Mouse (Mus musculus) CH12.LX (cell line): ENCODE results near the gene AC129217.1. TPM values are rescaled to one million over a fixed set of nuclear protein-coding genes. Genes with fewer than 3 reads are reported as not detected.
A peak's percentile ranks its signal among the peaks of the same experiment; 100 is the strongest.
"Not testable (repeated sequence)": the region's sequence is repeated elsewhere in the genome, so short reads cannot be mapped to it uniquely, and the experiment has no call there.

Experiments
- DNase-seq: peaks from one replicate; pipeline ENCODE4 v3.0.0-alpha.2; 2013; ENCODE audit errors: extremely low read depth
- H3K27ac ChIP-seq: 2 replicates; pipeline ENCODE4 v1.5.1; 2012; ENCODE audit warnings: low read depth, mild to moderate bottlenecking, control low read depth, moderate library complexity; ENCODE audit not compliant: insufficient read depth
- H3K27me3 ChIP-seq: replicated peaks from 2 replicates; pipeline ENCODE3; 2012; ENCODE audit warnings: inconsistent platforms
- H3K36me3 ChIP-seq, 2 experiments: replicated peaks in 1 of 2; 2 replicates each; pipeline versions ENCODE3 to v1.6.1; 2012; ENCODE audit warnings: inconsistent platforms in 1 of 2, low read length in 1 of 2, mild to moderate bottlenecking in 1 of 2, mixed read lengths in 1 of 2, moderate library complexity in 1 of 2; ENCODE audit not compliant: control insufficient read depth in 1 of 2, insufficient read depth in 1 of 2
- H3K4me1 ChIP-seq, 2 experiments: 2 replicates each; pipeline ENCODE4 v1.6.1; 2012; ENCODE audit warnings: inconsistent platforms in 1 of 2, moderate library complexity in 1 of 2; ENCODE audit not compliant: insufficient read depth in 2 of 2, control insufficient read depth in 1 of 2
- H3K4me2 ChIP-seq: 2 replicates; pipeline ENCODE4 v1.6.1; 2012; ENCODE audit warnings: low read depth, mild to moderate bottlenecking, control low read depth; ENCODE audit not compliant: poor library complexity, insufficient read depth, severe bottlenecking
- H3K4me3 ChIP-seq, 3 experiments: fragments of 150-350 bp in 1 of 3; sonication (generic) in 1 of 3; replicated peaks in 1 of 3; 2 replicates each; pipeline versions ENCODE3 to v1.5.1; 2011 to 2012; ENCODE audit warnings: low read depth in 2 of 3, low read length in 2 of 3, mild to moderate bottlenecking in 2 of 3, moderate library complexity in 2 of 3, control low read depth in 1 of 3, improper control_type of control experiment in 1 of 3, inconsistent platforms in 1 of 3, mixed read lengths in 1 of 3; ENCODE audit not compliant: poor library complexity in 1 of 3
- H3K79me2 ChIP-seq: replicated peaks from 2 replicates; pipeline ENCODE4 v1.6.1; 2012; ENCODE audit warnings: mild to moderate bottlenecking, moderate library complexity; ENCODE audit not compliant: control insufficient read depth, poor library complexity, insufficient read depth, severe bottlenecking; ENCODE audit errors: extremely low read depth
- H3K9ac ChIP-seq: 2 replicates; pipeline ENCODE4 v1.6.1; 2012; ENCODE audit warnings: low read depth, mild to moderate bottlenecking, control low read depth, moderate library complexity; ENCODE audit not compliant: insufficient read depth
- H3K9me3 ChIP-seq: replicated peaks from 2 replicates; pipeline ENCODE3; 2012; ENCODE audit warnings: low read length, inconsistent platforms, mixed read lengths
- BHLHE40 ChIP-seq: IDR thresholded peaks from 2 replicates; pipeline ENCODE4 v1.6.1; 2011; ENCODE audit warnings: mild to moderate bottlenecking, low read depth, low read length, improper control_type of control experiment
- CTCF ChIP-seq, 2 experiments: IDR thresholded peaks in 1 of 2; conservative IDR thresholded peaks in 1 of 2; 2 replicates each; pipeline ENCODE4 v1.5.1; 2011 to 2012; ENCODE audit warnings: low read depth in 2 of 2, low read length in 2 of 2, improper control_type of control experiment in 1 of 2, inconsistent platforms in 1 of 2, mild to moderate bottlenecking in 1 of 2, moderate library complexity in 1 of 2
- ETS1 ChIP-seq: conservative IDR thresholded peaks from 2 replicates; pipeline ENCODE4 v1.6.1; 2012; ENCODE audit warnings: low read depth, mild to moderate bottlenecking, inconsistent platforms, low read length, improper control_type of control experiment, moderate library complexity
- IRF4 ChIP-seq: IDR thresholded peaks from 2 replicates; pipeline ENCODE4 v1.6.1; 2014; ENCODE audit warnings: low read depth, mild to moderate bottlenecking, inconsistent platforms, low read length, improper control_type of control experiment
- JUN ChIP-seq: IDR thresholded peaks from 2 replicates; pipeline ENCODE4 v1.6.1; 2011; ENCODE audit warnings: low read depth, mild to moderate bottlenecking, low read length, improper control_type of control experiment, moderate library complexity; ENCODE audit not compliant: insufficient read depth
- MAFK ChIP-seq: IDR thresholded peaks from 2 replicates; pipeline ENCODE4 v1.6.1; 2011; ENCODE audit warnings: low read length, improper control_type of control experiment; ENCODE audit not compliant: insufficient replicate concordance
- MAZ ChIP-seq: IDR thresholded peaks from 2 replicates; pipeline ENCODE4 v1.6.1; 2012; ENCODE audit warnings: low read depth, mild to moderate bottlenecking, inconsistent platforms, low read length, improper control_type of control experiment, moderate library complexity
- MXI1 ChIP-seq: IDR thresholded peaks from 2 replicates; pipeline ENCODE4 v1.6.1; 2011; ENCODE audit warnings: mild to moderate bottlenecking, low read depth, low read length, improper control_type of control experiment
- NRF1 ChIP-seq: IDR thresholded peaks from 2 replicates; pipeline ENCODE4 v1.6.1; 2014; ENCODE audit warnings: low read depth, mild to moderate bottlenecking, inconsistent platforms, low read length, improper control_type of control experiment, moderate library complexity
- PAX5 ChIP-seq: IDR thresholded peaks from 2 replicates; pipeline ENCODE4 v1.6.1; 2012; ENCODE audit warnings: low read length, inconsistent platforms, mixed read lengths
- POLR2A ChIP-seq: IDR thresholded peaks from 2 replicates; pipeline ENCODE4 v1.6.1; 2011; ENCODE audit warnings: low read depth, mild to moderate bottlenecking, improper control_type of control experiment, low read length
- POLR2AphosphoS2 ChIP-seq: IDR thresholded peaks from 2 replicates; pipeline ENCODE4 v1.6.1; 2011; ENCODE audit warnings: low read depth, low read length, improper control_type of control experiment
- RCOR1 ChIP-seq: conservative IDR thresholded peaks from 2 replicates; pipeline ENCODE4 v1.6.1; 2012; ENCODE audit warnings: low read depth, mild to moderate bottlenecking, inconsistent platforms, low read length, improper control_type of control experiment
- SIN3A ChIP-seq: IDR thresholded peaks from 2 replicates; pipeline ENCODE4 v1.6.1; 2012; ENCODE audit warnings: low read length, improper control_type of control experiment, inconsistent platforms
- TBP ChIP-seq: conservative IDR thresholded peaks from 2 replicates; pipeline ENCODE4 v1.6.1; 2011; ENCODE audit warnings: low read depth, low read length, improper control_type of control experiment
- TCF12 ChIP-seq: IDR thresholded peaks from 2 replicates; pipeline ENCODE4 v1.6.1; 2014; ENCODE audit warnings: low read depth, mild to moderate bottlenecking, inconsistent platforms, low read length, improper control_type of control experiment
- USF2 ChIP-seq: conservative IDR thresholded peaks from 2 replicates; pipeline ENCODE4 v1.6.1; 2011; ENCODE audit warnings: low read depth, low read length, improper control_type of control experiment
- ZNF384 ChIP-seq: IDR thresholded peaks from 2 replicates; pipeline ENCODE4 v1.6.1; 2012; ENCODE audit warnings: low read depth, low read length, improper control_type of control experiment, inconsistent platforms
- dilution Hi-C: fragments of 300-500 bp; cut with MboI; formaldehyde crosslinking; loops from 2 replicates; pipeline ENCODE4 v1.14.3; 2020; ENCODE audit warnings: low sequenced_read_pairs; ENCODE audit not compliant: extremely low pct_unique_long_range_greater_than_20kb, extremely low pct_ligation_motif_present
- in situ Hi-C: fragments of 300-500 bp; cut with MboI; formaldehyde crosslinking; loops from 3 replicates; pipeline ENCODE4 v1.14.3; 2019; ENCODE audit warnings: low sequenced_read_pairs, low pct_ligation_motif_present, low pct_unique_long_range_greater_than_20kb, mixed read lengths
- polyA plus RNA-seq: library from polyadenylated mRNA; unstranded; fragments of >175 nt; gene quantifications from 2 replicates; pipeline ENCODE4 v1.2.1, GENCODE M21; 2012; ENCODE audit warnings: low read depth; ENCODE audit not compliant: insufficient read length
- total RNA-seq, 2 experiments: library from RNA; depleted of rRNA; stranded (reverse); fragments of 300-350 nt in 1 of 2; fragments of >200 nt in 1 of 2; gene quantifications; 2 replicates each; pipeline ENCODE4 v1.2.3; 2012 to 2014

Gene AC129217.1
- total and polyA plus RNA-seq, 3 experiments = 0.25 to 77.4 (median 5.1) TPM

DNA sequence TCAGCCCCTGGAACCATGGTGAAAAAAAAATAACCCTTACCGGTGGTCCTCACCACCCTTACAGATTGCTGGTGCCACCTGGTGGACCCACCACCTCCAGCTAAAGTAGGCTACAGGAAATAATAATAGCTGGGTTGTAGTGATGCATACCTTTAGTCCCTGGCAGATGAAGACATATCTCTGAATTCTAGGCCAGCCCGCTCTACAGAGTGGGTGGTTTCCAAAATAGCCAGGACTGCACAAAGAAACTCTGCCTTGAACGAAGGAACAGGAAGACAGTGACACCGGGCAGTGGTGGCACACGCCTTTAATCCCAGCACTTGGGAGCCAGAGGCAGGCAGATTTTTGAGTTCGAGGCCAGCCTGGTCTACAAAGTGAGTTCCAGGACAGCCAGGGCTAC lies 34.7 kb downstream of the AC129217.1 start:
- no peak overlapping the region for H3K4me3 ChIP-seq
- DNase-seq = no peak
- TF ChIP-seq POLR2A = no peak
- peak in 1 of 2 experiments; percentile 34; a peak in 2 of 4 replicates for TF ChIP-seq CTCF (conservative IDR thresholded peaks at IDR 0.05 in 1 of 2, IDR thresholded peaks at IDR 0.05 in 1 of 2; ENCODE audit: low read depth in 2 of 2, low read length in 2 of 2)
- H3K9me3 ChIP-seq = no peaks in the 10 kb centered on the region
- no peak overlapping the region for H3K4me2 ChIP-seq
- no peaks in the 10 kb centered on the region; a peak in 1 of 4 replicates for H3K4me1 ChIP-seq
- H3K27me3 ChIP-seq = no peaks in the 10 kb centered on the region
- H3K36me3 ChIP-seq = no peaks in the 10 kb centered on the region
- dilution Hi-C loops (no loop called here), in situ Hi-C loops (no loop called here)
- H3K9ac ChIP-seq = no peak overlapping the region
- H3K79me2 ChIP-seq = no peaks in the 10 kb centered on the region
- H3K27ac ChIP-seq = no peak overlapping the region

DNA sequence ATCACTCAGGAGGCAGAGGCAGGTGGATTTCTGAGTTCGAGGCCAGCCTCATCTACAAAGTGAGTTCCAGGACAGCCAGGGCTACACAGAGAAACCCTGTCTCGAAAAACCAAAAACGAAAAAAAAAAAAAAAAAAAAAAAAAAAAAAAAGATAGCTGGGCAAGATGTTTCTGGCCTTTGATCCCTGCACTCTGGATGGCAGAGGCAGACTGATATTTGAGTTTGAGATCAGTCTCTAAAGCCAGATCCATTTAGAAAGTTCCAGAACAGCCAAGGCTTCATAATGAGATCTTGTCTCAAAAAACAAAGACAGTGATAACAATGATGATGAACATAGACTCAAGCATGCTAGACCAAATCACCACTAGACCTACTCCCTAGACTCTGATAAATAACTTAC lies 40.8 kb downstream of the AC129217.1 start:
- Histone ChIP-seq H3K9ac (peak overlapping the region; percentile 95), H3K36me3 (peaks cover 19 to 28% of the 10 kb centered on the region in 2 experiments), H3K79me2 (peaks cover 19% of the 10 kb centered on the region), H3K4me2 (peak overlapping the region; percentile 92; the same call in 1 of the 2 replicates), H3K4me1 (peaks cover 2 to 16% of the 10 kb centered on the region in 2 experiments; a peak in 2 of 4 replicates), H3K4me3 (peak overlapping the region in 2 of 3 experiments; percentile 87 to 97)
- H3K27me3 ChIP-seq, in situ Hi-C loops, H3K27ac ChIP-seq, H3K9me3 ChIP-seq, dilution Hi-C loops, DNase-seq: not testable (repeated sequence)
- TF ChIP-seq ZNF384 = peak; percentile 40; the same call in 1 of the 2 replicates

DNA sequence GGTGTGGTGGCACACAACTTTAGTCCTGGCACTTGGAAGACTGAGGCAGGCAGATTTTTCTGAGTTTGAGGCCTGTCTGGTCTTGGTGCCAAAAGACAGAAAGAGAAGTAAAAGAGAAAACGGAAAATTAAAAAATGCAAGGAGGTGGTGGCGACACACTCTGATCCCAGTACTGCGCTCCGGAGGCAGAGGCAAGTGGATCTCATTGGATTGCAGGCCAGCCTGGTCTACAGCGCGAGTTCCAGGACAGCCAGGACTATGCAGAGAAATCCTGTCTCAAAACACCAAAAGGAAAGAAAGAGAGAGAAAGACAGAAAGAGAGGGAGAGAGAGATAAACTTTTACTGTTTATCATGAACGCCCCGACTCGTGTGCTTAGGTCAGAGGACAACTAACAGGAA lies 41.3 kb downstream of the AC129217.1 start:
- dilution Hi-C loops = no loop called here
- Histone ChIP-seq H3K27me3 (no peaks in the 10 kb centered on the region), H3K27ac (no peak overlapping the region)
- TF ChIP-seq RCOR1 = no peak
- no peak for TF ChIP-seq USF2
- TF ChIP-seq ETS1 = no peak
- TF ChIP-seq MAZ = no peak
- no peak for TF ChIP-seq IRF4
- no peak for TF ChIP-seq MXI1
- TF ChIP-seq TCF12 = no peak
- no peak for TF ChIP-seq MAFK
- no peak for TF ChIP-seq CTCF (conservative IDR thresholded peaks at IDR 0.05 in 1 of 2, IDR thresholded peaks at IDR 0.05 in 1 of 2; ENCODE audit: low read depth in 2 of 2, low read length in 2 of 2)
- TF ChIP-seq BHLHE40 = no peak
- TF ChIP-seq POLR2AphosphoS2 = no peak
- no peak for TF ChIP-seq PAX5
- no peak for TF ChIP-seq TBP
- no peak for TF ChIP-seq NRF1
- TF ChIP-seq JUN = no peak
- no peak for TF ChIP-seq SIN3A
- TF ChIP-seq, all 38 proteins: peak for 0
- Histone ChIP-seq H3K36me3 (peaks cover 21 to 31% of the 10 kb centered on the region in 2 experiments), H3K9ac (peak overlapping the region; percentile 95), H3K4me2 (peak overlapping the region; percentile 92), H3K4me1 (peaks cover 2 to 16% of the 10 kb centered on the region in 2 experiments; a peak in 2 of 4 replicates), H3K79me2 (peaks cover 19% of the 10 kb centered on the region), H3K4me3 (peak overlapping the region; percentile 73 to 97 (median 87)), H3K9me3 (no peaks in the 10 kb centered on the region)
- in situ Hi-C loops = no loop called here
- DNase-seq = no peak
